Mouse (Mus musculus): ENCODE measurements around the gene Dnajc9.

GRCm38 (mm10) chr14:20388441-20389129 lies at the start of gene Dnajc9:
- TF ChIP-seq CTCF (IDR thresholded peaks at IDR 0.05; ENCODE audit: low read depth, low read length) (no peak), POLR2A (IDR thresholded peaks at IDR 0.05; ENCODE audit: insufficient read depth, low read length) (no peak), EP300 (IDR thresholded peaks at IDR 0.05; ENCODE audit: insufficient read depth, low read depth, low read length) (peak; percentile 30; the same call in 1 of the 2 replicates)
